Mouse (Mus musculus): ENCODE data around the gene Gabrp. TPM values are rescaled to one million over a fixed set of nuclear protein-coding genes. Genes with fewer than 3 reads are reported as not detected.

The Gabrp gene
- total RNA-seq (2017), result not detected in 2 replicates

GRCm38 (mm10) chr11:33578859-33579258 lies at the start of gene Gabrp:
Gabrp (minus strand) TSS chr11:33578959.
- no peak for ATAC-seq (ENCODE audit: extremely low read depth, insufficient number of reproducible peaks, low FRiP score, poor library complexity, severe bottlenecking)

GRCm38 (mm10) chr11:33627136-33627742 lies 48.5 kb upstream of the Gabrp start:
- ATAC-seq (ENCODE audit: extremely low read depth, insufficient number of reproducible peaks, low FRiP score, poor library complexity, severe bottlenecking), result no peak

- no peak for ATAC-seq (ENCODE audit: extremely low read depth, insufficient number of reproducible peaks, low FRiP score, poor library complexity, severe bottlenecking)
Observed at GRCm38 (mm10) chr11:33614218-33614617, 35.5 kb upstream of the Gabrp start.

- ATAC-seq (ENCODE audit: extremely low read depth, insufficient number of reproducible peaks, low FRiP score, poor library complexity, severe bottlenecking), result no peak
Observed at GRCm38 (mm10) chr11:33607784-33608183, 29.0 kb upstream of the Gabrp start.

- ATAC-seq (ENCODE audit: extremely low read depth, insufficient number of reproducible peaks, low FRiP score, poor library complexity, severe bottlenecking), result no peak
Observed at GRCm38 (mm10) chr11:33603174-33603573, 24.4 kb upstream of the Gabrp start.

- no peak for ATAC-seq (ENCODE audit: extremely low read depth, insufficient number of reproducible peaks, low FRiP score, poor library complexity, severe bottlenecking)
Observed at GRCm38 (mm10) chr11:33598986-33599385, 20.2 kb upstream of the Gabrp start, which contains the start of gene D130052B06Rik. D130052B06Rik (plus strand) TSS chr11:33599302.

GRCm38 (mm10) chr11:33596655-33597054 lies 17.9 kb upstream of the Gabrp start:
- ATAC-seq (ENCODE audit: extremely low read depth, insufficient number of reproducible peaks, low FRiP score, poor library complexity, severe bottlenecking), result no peak

- no peak for ATAC-seq (ENCODE audit: extremely low read depth, insufficient number of reproducible peaks, low FRiP score, poor library complexity, severe bottlenecking)
Observed at GRCm38 (mm10) chr11:33592826-33593225, 14.1 kb upstream of the Gabrp start.

- ATAC-seq (ENCODE audit: extremely low read depth, insufficient number of reproducible peaks, low FRiP score, poor library complexity, severe bottlenecking), result no peak
Observed at GRCm38 (mm10) chr11:33590771-33591170, 12.0 kb upstream of the Gabrp start.

GRCm38 (mm10) chr11:33586614-33587013 lies 7.9 kb upstream of the Gabrp start:
- no peak for ATAC-seq (ENCODE audit: extremely low read depth, insufficient number of reproducible peaks, low FRiP score, poor library complexity, severe bottlenecking)

- no peak for ATAC-seq (ENCODE audit: extremely low read depth, insufficient number of reproducible peaks, low FRiP score, poor library complexity, severe bottlenecking)
Observed at GRCm38 (mm10) chr11:33579621-33580020, 862 bp upstream of the Gabrp start.

GRCm38 (mm10) chr11:33574944-33575343 lies 3.8 kb downstream of the Gabrp start:
- no peak for ATAC-seq (ENCODE audit: extremely low read depth, insufficient number of reproducible peaks, low FRiP score, poor library complexity, severe bottlenecking)

GRCm38 (mm10) chr11:33570413-33570812 lies 8.3 kb downstream of the Gabrp start:
- ATAC-seq (ENCODE audit: extremely low read depth, insufficient number of reproducible peaks, low FRiP score, poor library complexity, severe bottlenecking), result no peak

GRCm38 (mm10) chr11:33563921-33564320 lies 14.8 kb downstream of the Gabrp start:
- no peak for ATAC-seq (ENCODE audit: extremely low read depth, insufficient number of reproducible peaks, low FRiP score, poor library complexity, severe bottlenecking)

GRCm38 (mm10) chr11:33554123-33554522 lies 24.6 kb downstream of the Gabrp start:
- no peak for ATAC-seq (ENCODE audit: extremely low read depth, insufficient number of reproducible peaks, low FRiP score, poor library complexity, severe bottlenecking)

- no peak for ATAC-seq (ENCODE audit: extremely low read depth, insufficient number of reproducible peaks, low FRiP score, poor library complexity, severe bottlenecking)
Observed at GRCm38 (mm10) chr11:33550861-33551560, 27.7 kb downstream of the Gabrp start.

- ATAC-seq (ENCODE audit: extremely low read depth, insufficient number of reproducible peaks, low FRiP score, poor library complexity, severe bottlenecking), result no peak
Observed at GRCm38 (mm10) chr11:33547386-33547785, 31.4 kb downstream of the Gabrp start.

GRCm38 (mm10) chr11:33544945-33545344 lies 33.8 kb downstream of the Gabrp start:
- no peak for ATAC-seq (ENCODE audit: extremely low read depth, insufficient number of reproducible peaks, low FRiP score, poor library complexity, severe bottlenecking)

GRCm38 (mm10) chr11:33544121-33544520 lies 34.6 kb downstream of the Gabrp start:
- ATAC-seq (ENCODE audit: extremely low read depth, insufficient number of reproducible peaks, low FRiP score, poor library complexity, severe bottlenecking), result no peak

- no peak for ATAC-seq (ENCODE audit: extremely low read depth, insufficient number of reproducible peaks, low FRiP score, poor library complexity, severe bottlenecking)
Observed at GRCm38 (mm10) chr11:33537390-33538125, 41.2 kb downstream of the Gabrp start.
